Mouse (Mus musculus): ENCODE measurements at regions not wholly inside any gene's neighbourhood (a gene's known extent, or its start where the extent isn't known, plus 50 kb on each side); places are given as distances from the start of the nearest gene placed in this dataset.

DNA sequence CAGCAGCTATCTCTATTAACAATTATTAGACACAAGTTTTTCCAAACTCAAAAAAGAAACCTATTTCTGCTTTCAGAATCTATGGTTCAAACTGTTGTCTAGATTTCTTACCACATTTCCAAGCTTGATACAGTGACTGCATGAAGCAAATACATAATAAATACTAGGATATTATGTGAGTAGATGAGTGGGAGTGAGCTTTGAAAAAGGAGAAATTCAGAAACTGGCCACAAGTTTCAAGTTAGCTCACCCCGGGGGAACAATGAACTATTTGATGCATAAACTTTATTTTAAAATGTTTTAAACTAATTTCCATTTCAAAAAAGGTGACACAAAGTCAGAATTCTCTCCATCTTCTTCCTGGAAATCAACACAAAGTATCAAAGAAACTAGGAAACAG lies 114.3 kb downstream of the Kctd12 start:
- TF ChIP-seq CTCF (IDR thresholded peaks at IDR 0.05; ENCODE audit: insufficient read depth, low read length) (no peak), POLR2A (IDR thresholded peaks at IDR 0.05; ENCODE audit: borderline replicate concordance, extremely low read depth, low read depth, low read length) (no peak)
